Mouse (Mus musculus) thymus, adult 2 months (tissue): ENCODE measurements around the gene Pnmal1. TPM values are rescaled to one million over a fixed set of nuclear protein-coding genes. Genes with fewer than 3 reads are reported as not detected.
"Not testable (repeated sequence)": the region's sequence is repeated elsewhere in the genome, so short reads cannot be mapped to it uniquely, and the experiment has no call there.

Experiments used
- DNase-seq: peaks from one replicate; pipeline ENCODE4 v3.0.0; 2021
- H3K27ac ChIP-seq: fragments of 200-500 bp; 2 replicates; pipeline ENCODE4 v1.5.1; 2012; ENCODE audit warnings: low read length, control low read depth; ENCODE audit not compliant: control insufficient read depth, insufficient read depth
- H3K27me3 ChIP-seq: fragments of 200-500 bp; 2 replicates; pipeline ENCODE4 v1.6.1; 2012; ENCODE audit warnings: mild to moderate bottlenecking, low read length, moderate library complexity, mixed read lengths; ENCODE audit not compliant: control insufficient read depth, insufficient read depth
- H3K36me3 ChIP-seq: fragments of 200-500 bp; 2 replicates; pipeline ENCODE4 v1.6.1; 2012; ENCODE audit warnings: mild to moderate bottlenecking, low read length, moderate library complexity; ENCODE audit not compliant: control insufficient read depth, insufficient read depth
- H3K4me1 ChIP-seq: fragments of 200-500 bp; replicated peaks from 2 replicates; pipeline ENCODE4 v1.6.1; 2012; ENCODE audit warnings: low read length; ENCODE audit not compliant: control insufficient read depth, insufficient read depth
- H3K4me3 ChIP-seq: fragments of 200-500 bp; 2 replicates; pipeline ENCODE4 v1.5.1; 2012; ENCODE audit warnings: mild to moderate bottlenecking, low read length, control low read depth, moderate library complexity; ENCODE audit not compliant: control insufficient read depth, insufficient read depth
- CTCF ChIP-seq: fragments of 200-500 bp; IDR thresholded peaks from 2 replicates; pipeline ENCODE4 v1.5.1; 2012; ENCODE audit warnings: mild to moderate bottlenecking, control low read depth, low read length, moderate library complexity, borderline replicate concordance; ENCODE audit not compliant: control insufficient read depth, poor library complexity, insufficient read depth; ENCODE audit errors: extremely low read depth
- POLR2A ChIP-seq: fragments of 200-500 bp; IDR thresholded peaks from 2 replicates; pipeline ENCODE4 v1.6.1; 2012; ENCODE audit warnings: mild to moderate bottlenecking, low read length, control low read depth, moderate library complexity; ENCODE audit not compliant: control insufficient read depth, poor library complexity, insufficient read depth; ENCODE audit errors: extremely low read depth
- WGBS: fragments of 180-500 bp; shearing (Covaris S2); methylation state at CpG from one replicate; pipeline ENCODE4 v1.1.7; 2018; 5-methylcytosine and 5-hydroxymethylcytosine counted together
- polyA plus RNA-seq: library from polyadenylated mRNA; depleted of rRNA; stranded (reverse); fragments of >200 nt; gene quantifications from 2 replicates; pipeline ENCODE4 v1.2.3, GENCODE M21; 2012

Pnmal1 gene
- polyA plus RNA-seq, 1 experiment: not detected

DNA sequence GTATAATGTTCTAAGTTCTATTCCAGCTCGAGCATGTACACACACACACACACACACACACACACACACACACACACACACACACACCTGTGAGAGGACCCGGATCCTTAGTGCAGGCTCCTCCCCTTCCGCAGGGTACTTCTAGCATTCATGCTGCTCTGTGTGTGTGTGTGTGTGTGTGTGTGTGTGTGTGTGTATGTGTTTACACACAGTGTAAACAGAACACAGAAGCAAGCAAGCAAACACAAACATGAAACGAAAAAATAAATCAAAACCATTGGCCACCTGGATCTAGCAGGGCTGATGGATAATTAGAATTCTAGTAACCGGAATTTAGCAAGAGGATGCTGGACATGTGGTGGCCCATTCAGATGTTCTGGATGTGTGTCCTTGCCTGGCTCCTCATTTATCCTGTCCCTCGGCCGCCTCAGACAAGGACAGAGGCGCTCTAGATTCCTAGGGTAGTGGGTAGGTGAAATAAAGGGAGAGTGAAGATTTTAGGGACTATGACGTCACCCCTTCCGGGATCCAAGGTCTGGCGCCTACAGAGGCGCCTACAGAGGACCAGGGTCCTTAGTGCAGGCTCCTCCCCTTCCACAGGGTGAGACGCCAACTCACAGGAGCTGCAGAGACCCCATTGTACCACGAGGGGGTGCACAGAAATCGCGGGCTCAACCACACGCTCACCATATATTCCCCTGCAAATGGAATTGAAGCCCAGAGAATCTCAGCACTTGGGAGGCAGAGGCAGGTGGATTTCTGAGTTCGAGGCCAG, 8.4 kb upstream of the Pnmal1 start:
- H3K27me3 ChIP-seq: peaks cover 9% of the 10 kb centered on the region; the same call in 1 of the 2 replicates
- H3K4me1 ChIP-seq: peaks cover 15% of the 10 kb centered on the region
- no peaks in the 10 kb centered on the region for H3K36me3 ChIP-seq
- peak; percentile 86 for DNase-seq
- H3K27ac ChIP-seq: no peak overlapping the region
- WGBS: 25% methylated on average over 18 of the region's 18 CpGs
- H3K4me3 ChIP-seq: no peak overlapping the region
- TF ChIP-seq CTCF (peak; percentile 89), POLR2A (no peak)

DNA sequence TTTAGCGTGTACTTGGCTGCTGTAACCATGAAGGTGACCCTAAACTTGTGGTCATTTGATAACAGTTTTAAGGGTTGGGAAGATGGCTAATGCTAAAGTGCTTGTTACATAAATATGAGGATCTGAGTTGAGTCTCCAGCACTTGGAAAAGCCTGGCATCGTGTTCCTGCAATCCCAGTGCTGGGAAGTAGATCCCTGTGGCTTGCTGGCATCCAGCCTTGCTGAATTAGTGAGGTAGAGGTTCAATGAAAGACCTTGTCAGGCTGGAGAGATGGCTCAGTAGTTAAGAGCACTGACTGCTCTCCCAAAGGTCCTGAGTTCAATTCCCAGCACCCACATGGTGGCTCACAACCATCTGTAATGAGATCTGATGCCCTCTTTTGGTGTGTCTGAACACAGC, 5.7 kb upstream of the Pnmal1 start:
- WGBS: 93% methylated on average over 2 of the region's 2 CpGs
- H3K36me3 ChIP-seq: not testable (repeated sequence)

GRCm38 (mm10) chr7:16955712-16956111, 3.8 kb upstream of the Pnmal1 start:
- Histone ChIP-seq H3K27me3 (no peaks in the 10 kb centered on the region), H3K4me3 (no peak overlapping the region), H3K27ac (no peak overlapping the region), H3K36me3 (no peaks in the 10 kb centered on the region), H3K4me1 (peaks cover 2% of the 10 kb centered on the region; the same call in 1 of the 2 replicates)
- TF ChIP-seq CTCF (no peak), POLR2A (no peak)
- DNase-seq: no peak
- 64% methylated on average over 4 of the region's 4 CpGs for WGBS

More for the DNA sequence above, 5.7 kb upstream of the Pnmal1 start:
- not testable (repeated sequence) for DNase-seq, H3K4me1 ChIP-seq, H3K4me3 ChIP-seq, H3K27ac ChIP-seq, H3K27me3 ChIP-seq

DNA sequence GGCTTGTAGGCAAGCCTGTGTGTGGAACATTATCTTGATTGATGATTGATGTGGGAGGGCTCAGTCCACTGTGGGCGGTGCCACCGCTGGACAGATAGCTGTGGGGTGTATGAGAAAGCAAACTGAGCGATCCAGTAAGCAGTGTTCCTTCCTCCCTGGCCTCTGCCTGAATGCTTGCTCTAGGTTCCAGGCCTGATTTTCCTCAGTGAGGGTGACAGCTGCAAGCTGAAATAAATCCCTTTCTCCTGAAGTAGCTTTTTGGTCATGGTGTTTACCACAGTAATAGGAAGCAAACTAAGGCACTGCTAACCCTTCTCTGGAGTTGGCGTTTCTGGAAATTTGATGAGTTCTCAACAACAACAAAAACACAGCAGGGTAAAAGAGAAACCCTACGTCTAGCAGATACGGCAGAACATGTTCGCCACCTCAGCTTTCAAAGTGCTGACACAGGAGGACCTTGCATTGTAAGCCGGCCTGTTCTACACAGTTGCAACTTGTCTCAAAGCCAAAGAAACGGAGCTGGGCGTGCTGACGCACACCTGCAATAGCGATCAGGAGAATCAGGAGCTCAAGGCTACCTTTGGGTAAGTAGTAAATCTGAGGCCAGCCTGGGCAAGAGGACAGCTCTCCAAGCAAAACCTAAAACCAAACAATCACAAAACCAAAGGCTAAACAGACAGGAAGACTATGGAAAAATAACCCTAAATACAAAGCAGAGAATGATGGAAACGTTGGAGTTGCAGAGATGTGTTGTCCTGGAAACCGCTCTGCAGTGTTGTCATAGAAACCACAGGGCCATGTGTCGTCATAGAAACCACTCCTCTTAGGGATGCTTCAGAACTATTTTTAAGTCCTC, 2.8 kb upstream of the Pnmal1 start:
- no peaks in the 10 kb centered on the region for H3K36me3 ChIP-seq
- H3K27ac ChIP-seq: no peak overlapping the region
- H3K4me3 ChIP-seq: no peak overlapping the region
- no peak for DNase-seq
- 89% methylated on average over 15 of the region's 15 CpGs for WGBS
- H3K27me3 ChIP-seq: no peaks in the 10 kb centered on the region
- no peak for TF ChIP-seq CTCF
- TF ChIP-seq POLR2A: no peak
- H3K4me1 ChIP-seq: no peaks in the 10 kb centered on the region

- Histone ChIP-seq H3K4me1 (no peaks in the 10 kb centered on the region), H3K27ac (no peak overlapping the region), H3K4me3 (no peak overlapping the region), H3K27me3 (no peaks in the 10 kb centered on the region), H3K36me3 (no peaks in the 10 kb centered on the region)
- DNase-seq: no peak
- TF ChIP-seq POLR2A: no peak
- TF ChIP-seq CTCF: no peak
- WGBS: 82% methylated on average over 5 of the region's 5 CpGs
Observed at GRCm38 (mm10) chr7:16961678-16962077, 2.2 kb downstream of the Pnmal1 start.

DNA sequence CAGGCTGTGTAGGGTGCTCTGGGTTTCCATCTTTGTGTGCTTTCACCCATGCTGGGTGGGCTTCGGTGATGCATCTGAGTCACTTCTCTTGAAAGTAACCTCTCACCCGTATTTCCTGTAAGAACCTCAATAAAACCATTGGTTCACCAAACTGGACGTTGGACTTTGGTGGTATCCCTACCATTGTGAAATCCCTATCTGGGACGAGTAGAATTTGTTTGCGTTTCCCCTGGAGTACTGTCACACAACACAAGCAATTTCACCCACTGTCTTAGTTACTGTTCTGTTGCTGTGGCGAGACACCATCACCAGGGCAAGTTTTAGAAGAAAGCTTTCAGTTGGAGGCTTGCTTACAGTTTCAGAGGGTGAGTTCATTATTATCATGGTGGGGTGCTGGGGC, 8.9 kb downstream of the Pnmal1 start:
- Histone ChIP-seq H3K27ac (no peak overlapping the region), H3K4me1 (no peaks in the 10 kb centered on the region), H3K36me3 (no peaks in the 10 kb centered on the region), H3K27me3 (no peaks in the 10 kb centered on the region), H3K4me3 (no peak overlapping the region)
- TF ChIP-seq CTCF: no peak
- no peak for TF ChIP-seq POLR2A
- DNase-seq: no peak
- 94% methylated on average over 6 of the region's 6 CpGs for WGBS
